Mouse (Mus musculus) forebrain, embryonic 16.5 days (tissue): ENCODE data around the gene Gm17571. TPM values are rescaled to one million over a fixed set of nuclear protein-coding genes. Genes with fewer than 3 reads are reported as not detected.

Experiments used
- ATAC-seq: fragments of 200-750 bp; cut with Nextera tagmentation; 2 replicates; pipeline ENCODE4 v1.8.0; 2017; ENCODE audit warnings: mild to moderate bottlenecking, moderate library complexity
- H3K27ac ChIP-seq: fragments of 300-500 bp; sonication (generic); 2 replicates; pipeline ENCODE4 v1.5.1; 2014; ENCODE audit warnings: low read length, control low read depth
- H3K27me3 ChIP-seq: fragments of 300-500 bp; sonication (generic); replicated peaks from 2 replicates; pipeline ENCODE4 v1.6.1; 2014; ENCODE audit warnings: low read length; ENCODE audit not compliant: control insufficient read depth, insufficient read depth
- H3K36me3 ChIP-seq: fragments of 300-500 bp; sonication (generic); 2 replicates; pipeline ENCODE4 v1.6.1; 2014; ENCODE audit not compliant: control insufficient read depth, insufficient read depth
- H3K4me1 ChIP-seq: fragments of 300-500 bp; sonication (generic); replicated peaks from 2 replicates; pipeline ENCODE4 v1.6.1; 2014; ENCODE audit warnings: low read length; ENCODE audit not compliant: control insufficient read depth, insufficient read depth
- H3K4me2 ChIP-seq: fragments of 300-500 bp; sonication (generic); 2 replicates; pipeline ENCODE4 v1.6.1; 2014; ENCODE audit warnings: mild to moderate bottlenecking, low read length, control low read depth
- H3K4me3 ChIP-seq: fragments of 300-500 bp; sonication (generic); replicated peaks from 2 replicates; pipeline ENCODE4 v1.5.1; 2014; ENCODE audit warnings: mild to moderate bottlenecking, low read length, control low read depth
- H3K9ac ChIP-seq: fragments of 300-500 bp; sonication (generic); replicated peaks from 2 replicates; pipeline ENCODE4 v1.6.1; 2014; ENCODE audit warnings: low read depth, low read length, control low read depth
- H3K9me3 ChIP-seq: fragments of 300-500 bp; sonication (generic); 2 replicates; pipeline ENCODE4 v1.6.1; 2016; ENCODE audit warnings: low read length; ENCODE audit not compliant: control insufficient read depth
- WGBS: fragments of 180-500 bp; shearing (Covaris S2); extraction: QIAGEN DNeasy Blood & Tissue Kit; methylation state at CpG from one replicate; pipeline ENCODE4 v1.1.7; 2014; 5-methylcytosine and 5-hydroxymethylcytosine counted together
- polyA plus RNA-seq: library from polyadenylated mRNA; unstranded; fragments of >200 nt; fragmentation: Nextera tagmentation; extraction: Ambion mirVana; gene quantifications from 2 replicates; pipeline ENCODE4 v1.2.1, GENCODE M21; 2015

The Gm17571 gene
- polyA plus RNA-seq, 1 experiment from 2014 or later: not detected

DNA sequence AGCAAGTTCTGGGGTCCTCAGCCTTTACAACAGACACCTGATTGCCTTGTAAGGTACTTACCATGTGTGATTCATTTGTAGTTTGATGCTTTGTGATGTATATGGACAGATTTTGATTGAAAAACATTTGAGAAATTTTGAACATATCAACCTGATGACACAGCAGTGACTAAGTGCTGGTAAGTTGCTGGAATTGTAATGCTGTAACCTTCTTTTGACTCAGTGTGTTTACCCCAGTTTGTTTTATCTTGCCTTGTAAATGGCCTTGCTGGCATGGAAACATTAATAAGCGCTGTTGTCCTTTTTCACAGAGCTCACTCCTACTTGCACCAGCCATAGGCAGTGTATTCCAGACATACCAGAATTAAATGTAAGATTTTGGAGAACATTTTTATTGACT, 14.4 kb upstream of the Gm17571 start:
- no peak overlapping the region for H3K9ac ChIP-seq
- WGBS: 91% methylated on average over 1 of the region's 1 CpGs
- H3K27ac ChIP-seq: no peak overlapping the region
- no peak for ATAC-seq
- no peaks in the 10 kb centered on the region for H3K27me3 ChIP-seq
- H3K9me3 ChIP-seq: no peaks in the 10 kb centered on the region
- no peak overlapping the region for H3K4me2 ChIP-seq
- H3K4me3 ChIP-seq: no peak overlapping the region
- no peaks in the 10 kb centered on the region for H3K36me3 ChIP-seq
- no peaks in the 10 kb centered on the region for H3K4me1 ChIP-seq

DNA sequence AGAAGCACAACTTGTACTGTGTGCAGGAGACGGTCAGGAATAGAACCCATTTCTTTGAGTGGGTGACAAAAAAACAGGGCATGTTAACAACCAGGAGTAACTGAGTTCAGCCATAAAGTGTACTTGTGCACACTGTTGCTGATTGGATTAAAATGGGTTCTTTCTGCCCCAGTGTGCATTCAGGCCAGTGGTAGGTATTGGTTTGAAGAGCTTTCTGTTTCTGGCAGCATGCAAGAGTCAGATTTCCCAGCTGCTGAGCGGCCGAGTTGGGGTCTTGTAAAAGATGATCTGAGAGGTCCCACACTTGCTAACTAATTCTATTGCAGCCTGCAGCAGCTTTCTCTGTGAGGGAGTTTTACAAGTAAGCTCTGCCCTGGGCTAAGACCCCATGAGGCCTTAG, 13.5 kb upstream of the Gm17571 start:
- ATAC-seq: no peak
- Histone ChIP-seq H3K4me1 (no peaks in the 10 kb centered on the region), H3K27ac (no peak overlapping the region), H3K27me3 (no peaks in the 10 kb centered on the region), H3K9ac (no peak overlapping the region), H3K9me3 (no peaks in the 10 kb centered on the region), H3K4me2 (no peak overlapping the region), H3K36me3 (no peaks in the 10 kb centered on the region), H3K4me3 (no peak overlapping the region)
- WGBS: 82% methylated on average over 3 of the region's 3 CpGs

DNA sequence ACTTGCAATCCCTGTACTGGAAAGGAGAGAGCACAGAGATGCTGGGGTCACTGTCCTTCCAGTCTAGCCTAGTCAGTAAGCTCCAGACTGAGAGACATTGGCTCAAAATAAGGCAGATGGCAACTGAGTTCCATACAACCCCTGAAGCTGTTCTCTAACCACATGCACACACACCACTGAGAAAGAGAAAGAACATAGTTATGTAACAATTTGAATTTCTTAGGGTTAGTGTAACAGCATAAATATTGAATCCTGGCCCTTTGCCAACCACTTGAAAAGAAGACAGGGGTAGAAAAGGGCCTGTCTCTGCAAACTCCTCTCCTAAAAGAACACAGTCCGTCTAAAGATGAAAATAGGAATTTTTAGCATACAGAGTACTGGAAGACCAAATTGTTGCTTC, 12.8 kb upstream of the Gm17571 start:
- ATAC-seq: no peak
- WGBS: 33% methylated on average over 1 of the region's 1 CpGs
- no peaks in the 10 kb centered on the region for H3K36me3 ChIP-seq
- H3K27ac ChIP-seq: no peak overlapping the region
- peaks cover 6% of the 10 kb centered on the region for H3K4me1 ChIP-seq
- H3K9ac ChIP-seq: no peak overlapping the region
- H3K4me2 ChIP-seq: no peak overlapping the region
- no peaks in the 10 kb centered on the region for H3K27me3 ChIP-seq
- H3K4me3 ChIP-seq: no peak overlapping the region
- H3K9me3 ChIP-seq: no peaks in the 10 kb centered on the region

DNA sequence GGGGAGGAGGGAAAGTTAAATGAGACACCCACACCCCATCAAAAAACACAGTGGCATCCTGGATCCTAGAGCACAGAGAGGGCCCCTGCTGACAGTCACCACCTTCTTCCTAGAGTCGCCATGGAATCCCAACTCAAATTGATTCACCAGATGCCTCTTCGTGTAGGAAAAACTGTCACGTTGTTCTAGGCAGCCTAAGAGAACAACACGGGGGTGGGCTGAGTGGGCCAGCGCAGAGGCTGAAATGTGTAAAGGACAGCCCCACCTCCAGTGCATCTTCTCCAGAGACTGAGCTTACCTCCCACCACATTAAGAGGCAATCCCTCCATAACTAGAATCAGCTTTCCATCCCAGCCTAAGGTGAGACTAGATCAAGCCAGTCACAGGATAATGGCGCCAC, 11.2 kb upstream of the Gm17571 start:
- no peak overlapping the region for H3K9ac ChIP-seq
- H3K4me2 ChIP-seq: no peak overlapping the region
- no peaks in the 10 kb centered on the region for H3K36me3 ChIP-seq
- H3K27me3 ChIP-seq: no peaks in the 10 kb centered on the region
- no peak for ATAC-seq
- peaks cover 6% of the 10 kb centered on the region for H3K4me1 ChIP-seq
- no peak overlapping the region for H3K4me3 ChIP-seq
- 83% methylated on average over 6 of the region's 6 CpGs for WGBS
- H3K27ac ChIP-seq: no peak overlapping the region
- H3K9me3 ChIP-seq: no peaks in the 10 kb centered on the region

DNA sequence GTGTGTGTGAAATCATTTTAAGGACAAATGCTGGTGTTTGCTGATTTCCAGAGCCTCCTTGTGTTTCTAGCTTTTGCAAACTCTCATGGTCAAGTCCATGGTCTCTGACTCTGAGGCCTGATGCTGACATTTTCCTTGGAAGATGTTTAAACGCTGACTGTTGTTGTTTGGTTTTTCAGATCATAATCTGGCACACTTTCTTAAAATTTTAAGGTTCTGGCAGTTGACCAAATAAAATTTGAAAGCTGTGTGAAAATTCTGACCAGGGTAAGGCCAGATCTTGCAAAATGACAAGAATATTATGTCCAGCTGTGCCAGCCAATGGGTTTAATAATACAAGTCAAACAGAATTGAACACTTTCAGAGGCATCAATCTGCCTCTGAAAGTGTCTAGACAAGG, 8.7 kb upstream of the Gm17571 start:
- WGBS: 72% methylated on average over 1 of the region's 1 CpGs
- no peaks in the 10 kb centered on the region for H3K9me3 ChIP-seq
- no peaks in the 10 kb centered on the region for H3K27me3 ChIP-seq
- H3K4me1 ChIP-seq: peaks cover 6% of the 10 kb centered on the region
- ATAC-seq: no peak
- no peak overlapping the region for H3K4me3 ChIP-seq
- no peak overlapping the region for H3K27ac ChIP-seq
- H3K4me2 ChIP-seq: no peak overlapping the region
- no peak overlapping the region for H3K9ac ChIP-seq
- H3K36me3 ChIP-seq: no peaks in the 10 kb centered on the region

DNA sequence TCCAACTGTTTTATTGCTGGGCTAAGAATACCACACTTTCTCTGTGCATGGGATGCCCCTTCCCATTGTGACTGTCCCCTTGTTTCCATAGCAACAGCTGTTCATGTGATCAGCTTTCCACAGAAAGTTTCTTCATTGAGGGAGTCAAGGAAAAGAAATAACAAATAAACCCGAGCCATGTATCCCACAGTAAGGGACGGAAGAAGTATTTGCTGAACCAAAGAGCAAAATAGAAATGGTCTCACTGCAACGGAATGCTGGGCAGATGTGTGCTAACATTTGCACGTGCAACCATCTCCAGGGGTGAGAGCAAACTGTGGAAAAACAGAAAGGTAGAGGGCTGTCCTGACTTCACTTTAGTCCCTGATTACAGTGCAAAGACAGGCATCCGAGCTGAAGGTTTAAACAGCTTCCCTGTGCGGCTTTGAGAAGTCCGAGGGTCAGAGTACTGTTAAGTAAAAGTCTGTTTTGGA, 8.1 kb upstream of the Gm17571 start:
- no peaks in the 10 kb centered on the region for H3K36me3 ChIP-seq
- H3K9ac ChIP-seq: no peak overlapping the region
- no peak for ATAC-seq
- no peaks in the 10 kb centered on the region for H3K9me3 ChIP-seq
- no peak overlapping the region for H3K4me3 ChIP-seq
- no peak overlapping the region for H3K27ac ChIP-seq
- no peak overlapping the region for H3K4me2 ChIP-seq
- H3K4me1 ChIP-seq: peaks cover 6% of the 10 kb centered on the region
- 25% methylated on average over 7 of the region's 7 CpGs for WGBS
- no peaks in the 10 kb centered on the region for H3K27me3 ChIP-seq

DNA sequence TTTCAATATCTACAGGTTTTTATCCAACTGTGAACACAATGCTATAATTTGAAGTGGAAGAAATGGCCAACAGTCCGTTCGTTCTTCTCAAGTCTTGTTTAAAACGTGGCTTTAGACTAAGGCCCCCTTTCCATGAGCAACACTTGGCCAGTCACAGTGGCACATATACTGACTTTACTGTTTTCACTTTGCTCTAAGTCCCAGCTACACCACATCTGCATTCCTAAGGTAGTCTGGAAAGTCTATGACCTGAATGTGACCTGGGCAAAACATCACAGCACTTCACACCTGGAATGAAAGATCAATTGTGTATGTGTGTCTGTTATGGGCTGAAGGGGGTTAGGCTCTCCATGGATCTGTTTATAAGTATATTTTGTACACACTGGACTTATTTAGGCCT, 2.2 kb upstream of the Gm17571 start:
- H3K27me3 ChIP-seq: no peaks in the 10 kb centered on the region
- no peak overlapping the region for H3K4me2 ChIP-seq
- H3K4me1 ChIP-seq: no peaks in the 10 kb centered on the region
- no peak for ATAC-seq
- H3K9ac ChIP-seq: no peak overlapping the region
- no peaks in the 10 kb centered on the region for H3K9me3 ChIP-seq
- no peak overlapping the region for H3K4me3 ChIP-seq
- 89% methylated on average over 3 of the region's 3 CpGs for WGBS
- H3K27ac ChIP-seq: no peak overlapping the region
- H3K36me3 ChIP-seq: no peaks in the 10 kb centered on the region

DNA sequence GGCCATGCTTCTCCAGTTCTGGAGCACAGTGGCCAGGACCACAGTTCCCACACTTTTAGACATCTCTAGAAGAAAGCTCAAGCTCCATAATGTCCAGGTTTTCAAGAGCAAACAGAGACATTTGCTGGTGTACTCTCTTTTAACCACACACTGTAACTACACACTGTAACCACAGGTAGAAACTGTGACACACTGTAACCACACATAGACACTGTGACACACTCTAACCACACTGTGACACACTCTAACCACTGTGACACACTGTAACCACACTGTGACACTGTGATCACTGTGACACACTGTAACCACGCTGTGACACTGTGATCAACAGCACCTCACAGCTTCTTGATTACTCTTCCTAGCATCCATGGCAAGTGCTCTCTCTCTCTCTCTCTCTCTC, 317 bp downstream of the Gm17571 start:
- Histone ChIP-seq H3K27me3 (no peaks in the 10 kb centered on the region), H3K4me3 (no peak overlapping the region), H3K9me3 (no peaks in the 10 kb centered on the region), H3K4me2 (no peak overlapping the region), H3K27ac (no peak overlapping the region), H3K36me3 (no peaks in the 10 kb centered on the region), H3K9ac (no peak overlapping the region), H3K4me1 (no peaks in the 10 kb centered on the region)
- no peak for ATAC-seq
- 100% methylated on average over 1 of the region's 1 CpGs for WGBS

DNA sequence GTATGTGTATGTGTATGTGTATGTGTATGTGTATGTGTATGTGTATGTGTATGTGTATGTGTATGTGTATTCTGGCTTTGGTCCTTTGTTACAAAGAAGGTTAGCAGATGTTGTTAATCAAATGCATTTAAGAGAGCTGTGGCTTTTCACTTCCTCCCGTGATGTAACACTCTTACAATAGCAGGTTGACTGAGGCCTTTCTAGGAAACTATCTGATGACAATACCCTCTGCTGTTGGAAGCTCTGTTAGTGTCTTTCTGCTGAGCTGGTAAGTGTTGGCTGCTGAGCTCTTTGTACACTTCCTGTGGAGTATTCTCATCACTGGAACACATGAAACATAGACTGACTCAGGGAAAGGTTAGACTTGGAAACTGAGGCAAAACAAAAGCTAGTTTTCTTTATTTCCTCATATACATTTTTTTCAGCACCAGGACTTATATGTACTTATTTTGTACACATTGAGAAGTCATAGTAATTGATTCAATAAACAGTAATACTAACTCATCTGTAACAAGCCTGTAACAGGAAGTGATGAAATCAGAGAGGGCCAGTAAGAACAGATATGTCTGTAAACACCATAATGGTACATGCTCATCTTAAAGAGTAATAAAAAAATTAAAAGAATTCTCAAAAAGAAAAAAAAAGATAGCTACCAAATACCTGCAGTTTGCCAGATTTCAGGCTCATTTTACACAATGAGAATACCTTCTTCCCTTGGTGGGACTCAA, 2.9 kb downstream of the Gm17571 start:
- Histone ChIP-seq H3K27me3 (no peaks in the 10 kb centered on the region), H3K27ac (no peak overlapping the region), H3K9ac (no peak overlapping the region), H3K4me2 (no peak overlapping the region), H3K4me3 (no peak overlapping the region), H3K4me1 (no peaks in the 10 kb centered on the region), H3K9me3 (no peaks in the 10 kb centered on the region), H3K36me3 (no peaks in the 10 kb centered on the region)
- ATAC-seq: no peak
- WGBS: 58% methylated on average over 1 of the region's 1 CpGs
